Mouse (Mus musculus): ENCODE measurements at regions not wholly inside any gene's neighbourhood (a gene's known extent, or its start where the extent isn't known, plus 50 kb on each side); places are given as distances from the start of the nearest gene placed in this dataset.

DNA sequence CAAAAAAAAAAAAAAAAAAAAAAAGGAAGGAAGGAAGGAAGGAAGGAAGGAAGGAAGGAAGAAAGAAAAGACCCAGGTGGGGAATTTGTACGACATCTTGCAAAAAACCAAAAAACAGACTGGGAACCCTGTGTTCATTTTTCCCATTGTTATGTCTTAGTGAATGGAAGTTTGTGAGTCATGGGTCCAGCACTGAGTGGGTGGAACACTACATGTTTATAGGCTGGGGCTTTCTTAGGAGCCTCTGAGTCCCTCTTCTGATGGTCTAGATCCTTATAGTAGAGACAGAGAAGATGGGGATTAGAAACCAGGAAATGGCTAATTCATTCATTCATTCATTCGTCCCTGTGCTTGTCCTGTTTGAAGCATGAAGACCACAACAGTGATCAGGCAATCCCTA is 105.5 kb downstream of the Tpra1 start:
- ATAC-seq = no peak

DNA sequence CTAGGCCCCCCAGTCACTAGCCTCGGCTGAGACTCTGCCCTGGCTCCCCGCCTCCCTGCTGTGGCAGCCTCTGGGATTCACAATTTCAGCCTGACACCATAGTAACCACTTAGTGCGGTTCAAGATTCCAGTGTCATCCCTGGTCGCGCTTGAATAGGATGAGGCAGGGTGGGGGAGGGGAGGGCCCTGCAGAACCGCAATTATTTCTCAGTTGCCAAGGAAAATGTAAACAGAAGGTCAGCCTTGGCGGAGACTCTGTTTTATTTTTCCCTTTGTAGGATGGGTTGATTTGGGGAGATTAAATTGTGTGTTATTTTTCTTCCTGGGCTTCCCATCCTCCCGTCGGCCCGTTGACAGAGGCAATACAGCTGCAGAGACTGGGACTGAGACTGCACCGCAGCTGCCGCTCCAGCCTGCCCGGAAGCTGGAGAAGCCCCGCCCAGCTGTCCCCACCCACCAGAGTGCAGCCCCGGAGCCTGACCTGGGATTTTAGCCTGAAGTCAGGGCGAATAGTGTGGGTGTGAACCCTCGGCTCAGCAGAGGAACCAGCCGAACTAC is 106.6 kb downstream of the Tpra1 start:
- no peak for ATAC-seq

DNA sequence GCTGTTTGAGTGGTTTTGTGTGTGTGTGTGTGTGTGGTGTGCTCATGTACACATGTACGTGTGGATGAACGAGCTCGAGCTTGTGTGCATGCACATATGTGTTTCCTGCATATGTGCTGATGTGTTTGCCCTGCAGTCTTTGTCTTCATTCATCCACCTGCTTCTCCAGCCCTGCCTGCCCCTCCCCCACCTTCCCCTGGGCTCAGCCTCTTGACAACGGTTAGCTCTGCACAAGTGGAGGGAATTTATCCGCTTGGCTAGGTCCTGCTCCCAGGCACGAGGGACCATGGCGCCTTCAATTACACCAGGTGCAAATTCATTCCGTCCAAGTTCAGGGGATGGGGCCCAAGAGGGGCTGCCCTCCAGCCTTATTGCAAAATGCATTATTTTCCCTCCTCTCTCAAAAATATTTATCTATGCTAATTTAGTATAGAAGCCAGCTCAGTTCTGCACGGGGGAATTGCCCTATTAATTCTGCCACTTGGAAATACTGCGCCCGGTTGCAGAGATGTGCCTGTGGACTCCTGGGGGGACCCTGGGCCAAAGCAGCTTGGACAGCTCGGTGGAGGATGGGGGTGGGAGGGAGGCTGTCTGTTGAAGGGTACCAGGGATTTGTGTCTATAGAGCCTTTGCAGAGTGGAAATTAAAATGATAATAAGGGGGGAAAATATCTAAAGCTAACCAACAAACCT is 111.1 kb downstream of the Tpra1 start:
- no peak for ATAC-seq

DNA sequence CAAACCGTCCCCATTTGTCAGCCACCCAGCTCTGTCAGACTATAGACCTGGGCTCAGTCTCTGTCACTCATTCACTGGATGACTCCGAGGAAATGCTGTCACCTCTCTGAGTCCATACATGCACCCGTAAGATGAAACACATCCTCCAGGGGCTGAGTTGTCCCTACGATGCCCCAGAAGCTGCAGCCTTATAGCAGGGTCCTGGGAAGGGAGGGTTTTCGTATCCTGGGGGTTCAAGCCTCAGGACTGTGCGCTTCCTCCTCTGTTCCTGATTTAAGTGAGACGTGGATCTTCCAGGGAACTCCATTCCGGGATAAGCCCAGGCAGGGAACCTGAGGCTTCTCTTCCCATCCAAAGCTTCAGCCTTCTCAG is 111.6 kb downstream of the Tpra1 start:
- ATAC-seq = no peak

DNA sequence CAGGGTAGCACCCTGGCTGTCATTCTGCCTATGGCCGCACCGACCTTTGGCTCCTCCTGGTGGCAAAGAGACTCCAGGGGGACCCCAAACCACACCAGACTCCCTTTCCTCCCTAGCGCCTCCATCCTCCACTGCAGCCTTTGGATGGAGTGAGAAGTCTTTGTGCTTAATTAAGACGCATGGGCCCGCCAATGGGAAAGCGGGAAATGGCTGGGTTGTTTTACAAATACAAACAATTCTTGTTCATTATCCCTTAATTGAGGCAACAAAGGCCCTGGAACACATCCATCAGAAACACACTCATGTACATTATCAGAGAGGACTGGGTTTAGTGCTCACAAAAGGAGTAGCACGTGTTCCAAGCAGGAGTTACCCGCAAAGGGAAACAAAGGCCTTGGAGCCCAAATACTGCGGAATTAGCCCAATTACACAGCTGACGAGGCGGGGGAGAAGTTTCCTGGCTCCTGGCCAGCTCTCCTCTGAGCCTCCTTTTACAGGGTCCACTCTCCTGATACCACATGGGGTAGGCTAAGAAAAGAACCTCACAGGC is 122.1 kb downstream of the Tpra1 start:
- ATAC-seq = no peak

DNA sequence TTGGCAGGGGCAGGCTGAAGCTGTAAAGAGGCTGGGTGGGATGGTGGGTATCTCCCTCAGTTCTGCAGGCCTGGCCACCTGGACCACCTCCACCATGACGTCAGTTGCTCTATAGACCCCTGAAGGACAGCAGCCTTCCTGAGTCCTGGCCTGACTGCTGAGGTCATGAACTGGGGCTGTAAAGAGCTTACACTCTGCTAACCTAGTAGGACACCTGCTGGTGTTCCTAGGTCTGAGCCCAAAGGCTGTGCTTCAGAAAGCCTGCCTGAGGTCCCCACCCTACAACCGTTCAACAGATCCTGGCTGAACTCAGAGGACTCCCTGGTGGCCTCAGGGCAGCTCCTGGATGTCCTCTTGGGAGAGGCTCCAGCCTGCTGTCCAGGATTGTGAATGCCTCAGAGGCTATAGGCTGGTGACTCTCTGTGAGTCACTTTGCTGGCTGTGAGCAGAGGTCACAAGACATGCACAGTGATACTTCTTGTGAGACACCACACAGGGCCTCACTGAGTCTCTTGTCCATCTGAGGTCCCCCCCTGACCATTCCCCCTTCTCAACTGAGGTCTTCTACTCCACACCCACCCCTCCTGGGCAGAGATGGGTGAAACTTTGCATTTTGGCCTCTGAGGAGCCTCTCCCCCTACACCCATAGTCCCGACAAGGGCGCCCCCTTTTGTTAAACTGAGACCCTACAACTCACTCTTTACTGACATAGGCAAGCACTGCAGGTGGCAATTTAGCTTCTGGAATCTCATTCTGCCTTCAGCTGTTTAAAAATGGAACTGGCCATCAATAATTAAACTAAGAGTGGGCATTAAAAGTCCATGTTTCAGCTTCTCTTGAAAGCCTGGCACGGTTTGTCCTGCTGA is 131.6 kb downstream of the Tpra1 start:
- no peak for ATAC-seq

DNA sequence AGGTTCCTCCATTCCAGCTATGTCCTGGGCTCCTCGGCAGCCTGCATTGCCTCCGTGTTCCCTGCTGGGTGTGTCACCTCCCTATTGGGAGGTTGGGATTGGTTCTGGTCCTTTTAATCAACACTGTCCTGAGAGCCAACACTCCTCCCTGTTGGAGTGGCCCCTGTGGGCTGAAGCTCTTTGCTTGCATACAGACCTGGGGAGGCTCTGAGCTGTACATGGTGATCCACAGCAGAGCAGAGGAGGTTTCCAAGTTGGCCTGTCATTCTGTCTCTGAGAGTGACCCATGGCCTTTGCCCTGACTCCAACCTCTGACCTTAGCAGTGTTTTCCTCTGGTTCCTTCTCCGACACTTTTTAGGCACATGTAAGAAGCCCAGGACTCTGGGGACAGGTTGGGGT is 132.4 kb downstream of the Tpra1 start:
- ATAC-seq = no peak

DNA sequence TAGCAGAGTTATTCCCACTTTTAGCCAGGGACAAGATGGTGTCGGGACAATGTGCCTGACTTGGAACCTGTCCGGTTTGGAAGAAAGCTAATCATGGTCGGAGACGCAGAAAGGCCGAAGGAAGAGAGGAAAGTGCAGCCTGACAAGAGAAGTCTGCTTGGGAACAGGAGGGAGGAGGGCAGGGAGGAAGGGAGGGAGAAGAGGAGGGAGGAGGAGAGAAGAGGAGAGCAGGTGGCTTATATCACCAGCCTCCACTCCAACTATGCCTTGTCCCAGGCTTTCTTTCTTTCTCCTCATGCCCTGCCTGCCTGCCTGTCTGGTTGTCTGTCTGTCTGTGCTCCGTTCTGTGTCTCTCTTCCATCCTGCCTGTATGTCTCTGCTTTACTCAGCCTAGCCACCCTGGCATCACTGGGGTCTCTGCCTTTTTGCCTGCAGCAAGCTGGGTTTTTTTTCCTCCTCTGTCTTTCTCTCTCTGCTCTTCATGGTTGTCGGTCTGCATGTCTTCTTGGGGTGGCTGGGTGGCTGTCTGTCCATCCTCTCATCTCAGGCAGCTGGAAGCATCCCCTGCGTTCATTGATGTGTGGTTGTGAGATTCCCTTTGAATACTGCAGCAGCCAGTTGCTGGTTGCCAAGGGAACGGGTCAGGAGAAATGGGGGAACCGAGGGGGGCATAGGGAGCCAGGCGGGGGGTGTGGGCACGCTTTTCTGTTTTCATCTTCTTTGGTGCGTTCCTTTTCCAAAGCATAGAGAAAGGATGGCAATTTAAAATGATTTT is 133.2 kb downstream of the Tpra1 start:
- ATAC-seq = no peak

DNA sequence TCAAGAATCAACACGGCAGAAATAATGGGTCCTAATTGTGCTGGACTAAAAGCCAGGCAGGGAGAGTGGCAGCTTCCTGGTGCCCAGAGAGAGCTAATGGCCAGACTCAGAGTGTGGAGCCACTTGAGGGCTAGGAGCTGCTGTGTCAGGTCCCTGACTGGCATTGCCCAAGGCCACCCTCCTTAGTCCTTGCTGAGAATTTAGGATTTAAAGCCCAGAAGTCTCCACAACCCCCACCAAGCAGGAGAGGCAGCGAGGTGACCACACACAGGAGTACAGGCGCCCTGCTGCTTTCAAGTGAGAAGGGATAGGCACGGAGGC is 133.7 kb downstream of the Tpra1 start:
- no peak for ATAC-seq

DNA sequence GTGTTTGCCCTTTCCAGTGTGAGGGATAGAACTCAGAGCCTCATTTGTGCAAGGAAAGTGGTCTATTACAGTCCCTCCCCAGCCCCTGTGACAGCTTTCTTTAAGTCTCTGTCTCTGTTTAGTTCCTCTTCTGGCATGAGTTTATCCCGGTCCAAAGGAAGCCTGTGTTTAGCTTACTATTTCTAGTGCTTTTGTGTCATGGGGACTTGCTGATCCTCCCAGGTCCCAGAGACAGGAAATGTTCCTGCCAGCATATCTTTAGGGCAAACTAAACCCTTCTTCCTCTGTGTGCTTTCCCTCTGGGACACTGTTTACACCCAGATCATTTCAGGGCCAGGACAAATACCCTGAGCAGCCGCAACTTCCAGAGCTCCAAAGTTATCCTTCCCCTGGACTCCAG is 135.3 kb downstream of the Tpra1 start:
- ATAC-seq = no peak

DNA sequence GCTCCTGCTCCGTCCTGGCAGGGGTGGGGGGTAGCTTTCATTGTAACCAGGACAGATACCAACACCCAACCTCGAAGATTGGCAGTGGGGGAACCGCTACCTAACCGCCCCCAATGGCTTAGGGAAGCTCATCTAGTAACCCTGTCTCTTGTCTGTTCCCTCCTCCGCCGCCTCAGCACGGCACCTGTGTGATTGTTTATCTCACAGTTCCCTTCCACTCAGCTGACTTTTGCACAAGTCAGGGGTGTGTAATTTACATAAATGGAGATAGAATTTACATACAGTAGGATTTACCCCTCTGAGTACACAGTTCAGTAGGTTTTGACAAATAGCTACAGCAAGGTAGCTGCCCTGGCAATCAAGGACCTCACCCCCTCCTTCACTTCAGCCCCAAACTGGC is 135.8 kb downstream of the Tpra1 start:
- ATAC-seq = no peak

DNA sequence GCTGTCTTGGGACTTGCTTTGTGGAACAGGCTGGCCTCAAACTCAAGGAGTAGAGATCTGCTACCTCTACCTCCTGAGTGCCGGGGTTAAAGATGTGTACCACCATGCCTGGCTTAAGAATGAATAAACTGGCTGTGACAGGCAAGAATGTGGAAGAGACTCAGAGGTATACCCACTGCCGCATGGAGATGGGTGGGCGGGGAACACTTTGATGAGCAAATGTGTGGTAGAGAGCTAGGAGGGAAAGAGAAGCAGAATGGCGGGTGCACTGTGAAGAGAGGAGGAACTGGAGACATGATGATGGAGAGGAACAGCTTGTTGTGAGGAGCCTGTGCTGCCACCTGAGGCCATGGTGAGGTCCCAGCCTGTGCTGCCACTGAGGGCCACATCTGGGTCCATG is 138.9 kb downstream of the Tpra1 start:
- no peak for ATAC-seq

DNA sequence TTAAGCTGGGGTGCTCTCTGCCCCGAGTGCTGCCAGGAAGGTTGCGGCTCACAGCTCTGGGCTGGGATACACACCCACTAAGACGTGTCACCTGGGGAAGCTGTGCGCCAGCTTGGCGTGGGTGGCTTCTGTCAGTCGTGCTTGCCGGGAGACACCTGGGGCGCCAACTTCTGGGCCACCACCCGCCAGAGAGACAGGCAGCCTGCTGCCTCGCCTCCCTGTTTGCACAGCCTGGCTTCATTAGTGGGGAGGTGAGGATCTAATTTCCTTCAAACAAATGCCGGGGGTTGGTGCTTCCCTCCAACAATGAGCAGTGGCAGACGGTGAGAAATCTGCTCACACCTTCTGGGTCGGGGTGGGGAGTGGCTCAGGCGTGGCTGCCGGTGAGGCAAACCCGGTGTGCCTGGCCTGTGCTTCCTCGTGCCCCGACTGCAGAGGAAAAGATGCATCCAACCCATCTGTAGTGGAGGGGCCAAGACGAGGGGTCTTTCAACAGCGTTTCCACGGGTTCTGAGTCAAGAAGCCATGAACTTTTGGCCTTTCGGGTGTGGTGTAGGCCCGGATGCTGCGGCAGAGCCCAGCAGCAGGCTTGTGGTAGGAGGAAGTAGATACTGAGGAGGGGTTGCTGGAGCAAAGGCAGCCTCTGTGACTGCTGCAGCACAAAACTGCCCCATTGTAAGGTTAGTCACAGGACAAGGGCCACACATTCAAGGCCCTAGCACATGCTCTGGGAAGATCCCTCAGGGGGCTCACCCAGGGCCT is 140.6 kb downstream of the Tpra1 start:
- peak; percentile 93 for ATAC-seq

DNA sequence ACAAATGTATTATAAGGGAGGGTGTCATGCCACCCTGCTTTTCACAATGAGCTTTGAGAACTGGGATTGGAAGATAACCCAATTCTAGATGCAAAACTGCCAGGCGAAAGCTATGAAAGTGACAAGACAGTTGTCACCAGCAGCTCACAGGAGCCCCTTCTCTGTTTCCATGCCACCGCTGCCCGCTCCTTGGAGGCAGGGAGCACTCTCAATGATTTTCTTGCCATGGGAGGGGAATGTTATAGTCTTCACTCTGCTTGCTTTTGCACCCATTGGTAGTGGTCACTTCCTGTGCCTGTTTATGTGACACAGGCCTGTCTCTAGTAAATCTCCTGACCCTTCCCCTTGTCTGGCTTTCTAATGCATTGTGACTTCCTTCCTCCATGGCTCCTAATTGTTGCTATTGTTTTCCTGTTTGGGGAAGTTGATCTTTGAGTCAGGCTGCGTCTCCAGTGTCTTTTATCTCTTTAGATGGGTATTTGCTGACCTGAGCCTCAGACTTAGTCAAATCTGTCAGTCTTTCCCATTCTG is 143.4 kb downstream of the Tpra1 start:
- ATAC-seq = no peak

DNA sequence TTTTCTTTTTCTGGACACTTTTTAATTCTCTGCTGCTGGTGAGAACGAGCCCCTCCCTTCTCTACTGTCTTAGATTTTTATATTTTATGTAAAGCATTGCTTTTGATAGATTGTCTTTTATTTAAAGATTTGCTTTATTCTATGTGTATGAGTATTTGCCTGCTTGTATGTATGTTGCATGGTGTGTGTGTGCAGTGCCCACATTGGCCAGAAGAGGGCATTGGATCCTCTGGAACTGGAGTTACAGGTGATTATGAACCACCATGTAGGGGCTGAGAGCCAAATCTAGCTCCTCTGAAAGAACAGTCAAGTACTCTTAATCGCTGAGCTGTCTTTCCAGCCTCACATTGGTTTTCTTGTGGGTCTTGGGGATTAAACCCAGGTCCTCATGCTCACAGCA is 144.4 kb downstream of the Tpra1 start:
- ATAC-seq = no peak

DNA sequence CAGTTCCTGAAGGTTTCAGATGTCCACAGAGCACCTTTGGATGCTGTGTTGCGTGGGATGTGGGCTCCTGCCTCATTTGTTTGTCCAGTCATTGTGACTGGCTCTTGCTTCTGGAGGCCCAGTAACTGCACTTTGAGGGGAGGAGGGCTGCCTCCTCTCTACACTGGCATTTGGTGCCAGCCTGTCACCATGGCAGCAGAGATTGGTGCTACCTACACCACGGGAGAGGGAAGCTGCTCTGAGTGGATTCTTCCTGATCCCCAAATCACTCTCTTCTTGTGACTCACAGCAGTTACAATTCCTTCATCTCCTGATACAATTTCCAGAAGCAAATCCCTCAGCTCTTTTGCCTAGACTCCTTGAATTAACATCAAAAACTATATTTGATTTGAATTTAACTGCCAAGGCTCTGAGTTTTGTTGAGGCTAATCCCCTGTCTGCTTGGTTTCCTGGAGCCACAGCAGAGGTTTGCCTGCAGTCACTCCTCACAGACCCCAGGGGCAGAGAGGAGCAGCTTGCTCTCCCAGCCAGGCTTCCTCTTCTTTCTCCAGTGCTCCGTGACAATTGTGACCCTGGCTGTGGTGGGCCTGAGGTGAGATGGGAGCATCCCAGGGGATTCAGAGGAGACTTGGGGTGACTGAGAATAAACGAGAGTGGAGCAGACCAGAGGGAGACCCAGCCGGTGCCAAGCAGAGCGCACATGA is 145.7 kb downstream of the Tpra1 start:
- ATAC-seq = no peak

DNA sequence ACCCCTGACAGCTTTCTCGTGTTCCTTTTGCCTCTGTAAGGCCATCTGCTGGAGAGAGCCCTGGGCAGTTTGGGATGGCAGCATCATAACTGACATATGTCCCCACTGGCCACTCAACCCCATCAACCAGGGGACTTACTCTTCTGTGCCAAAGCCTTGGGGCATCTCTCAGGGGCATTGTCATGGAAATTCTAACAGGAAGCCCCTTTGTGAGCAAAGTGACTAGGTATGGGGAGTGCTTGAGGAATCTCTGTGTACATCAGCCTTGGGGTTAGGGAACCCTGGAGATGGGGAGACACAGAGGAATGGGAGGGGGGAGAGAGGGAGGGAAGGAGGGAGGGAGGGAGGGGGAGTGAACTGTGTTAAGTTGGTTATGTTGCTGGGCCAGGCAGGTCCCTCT is 147.2 kb downstream of the Tpra1 start:
- ATAC-seq = no peak

DNA sequence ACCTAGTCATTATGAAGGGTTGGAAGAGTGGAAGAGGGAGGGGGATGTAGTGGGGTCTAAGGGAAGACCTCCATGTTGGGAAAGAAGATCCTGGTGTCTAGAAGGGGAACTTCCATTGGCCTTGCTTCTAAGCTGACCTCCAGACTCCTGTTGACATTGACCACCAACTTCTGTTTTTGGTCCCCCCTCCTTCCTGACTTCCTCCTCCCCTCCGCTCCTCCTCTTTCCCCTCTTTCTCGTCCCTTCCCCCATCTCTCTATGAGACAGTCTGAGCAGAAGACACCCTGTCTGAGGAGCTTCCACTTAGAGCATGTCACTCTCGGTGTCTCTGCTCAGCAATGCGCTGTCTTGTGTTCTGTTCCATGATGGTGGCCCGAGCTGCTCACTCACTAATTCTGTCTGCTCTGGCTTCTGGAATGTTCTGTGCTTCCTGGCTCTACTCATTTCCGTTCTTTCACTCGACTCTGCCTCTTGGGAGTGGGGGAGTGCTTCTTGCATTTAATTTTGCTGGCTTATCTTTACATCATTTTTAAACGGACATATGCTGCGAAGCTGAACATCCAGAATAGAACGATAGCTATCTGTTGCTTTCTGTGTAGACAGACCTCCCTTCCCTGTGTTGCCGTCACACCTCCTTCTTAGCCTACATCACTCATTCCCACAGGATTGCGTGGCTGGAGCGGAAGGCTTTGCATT is 148.7 kb downstream of the Tpra1 start:
- no peak for ATAC-seq

DNA sequence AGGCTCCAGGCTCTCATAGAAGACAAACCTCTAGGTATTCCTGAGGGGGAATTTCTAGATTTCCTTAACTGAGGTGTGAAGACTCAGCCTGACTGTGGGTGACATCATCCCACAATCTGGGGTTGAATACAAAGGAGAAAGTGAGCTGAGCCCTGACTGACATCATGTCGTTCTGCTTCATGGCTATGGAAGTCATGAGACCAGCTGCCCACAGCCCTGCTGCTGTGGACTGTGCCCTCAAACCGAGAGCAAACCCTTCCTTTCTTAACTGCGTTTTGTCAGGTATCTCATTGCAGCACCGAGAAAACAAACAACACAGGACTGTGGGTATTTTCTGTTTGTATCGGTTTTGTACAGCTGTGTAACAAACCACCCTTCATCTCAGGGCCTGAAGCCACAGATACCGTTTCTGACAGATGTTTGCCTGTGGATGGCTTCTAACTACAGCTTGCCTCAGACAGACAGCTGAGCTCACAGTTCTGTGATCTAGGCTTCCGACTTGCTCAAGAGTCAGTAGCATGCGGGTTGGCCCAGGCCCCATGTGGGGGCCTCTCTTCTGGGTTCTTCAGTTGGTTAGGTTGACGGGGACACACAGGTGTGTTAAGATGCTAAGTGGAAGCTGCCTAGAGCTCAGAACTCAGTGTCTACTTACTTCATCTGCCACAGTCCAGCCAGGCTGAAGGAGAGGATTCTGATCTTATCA is 150.9 kb downstream of the Tpra1 start:
- ATAC-seq = no peak

DNA sequence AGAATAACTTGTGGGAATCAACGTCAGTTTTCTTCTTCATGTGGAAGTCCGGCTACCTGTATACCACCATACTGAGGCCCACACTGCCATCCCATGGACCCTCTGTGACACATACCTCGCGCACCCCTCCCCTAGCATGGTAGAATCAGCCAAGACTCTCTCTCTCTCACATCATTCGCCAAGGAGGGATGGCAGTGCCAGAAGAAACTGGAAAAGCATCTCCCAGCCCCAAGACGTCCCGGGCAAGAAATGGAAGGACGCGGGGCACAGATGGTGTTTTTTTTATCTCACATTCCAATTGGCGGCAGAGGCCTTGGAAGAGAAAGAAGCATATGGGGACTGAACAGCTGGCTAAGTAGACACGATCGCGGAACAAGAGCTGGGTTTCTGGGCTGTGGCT is 152.0 kb downstream of the Tpra1 start:
- ATAC-seq = no peak
